Mouse (Mus musculus) spleen, adult 12 weeks (tissue): ENCODE results near the gene Sdhaf2.

ENCODE experiments used
- DNase-seq: peaks from one replicate; pipeline ENCODE4 v3.0.0; 2022; ENCODE audit warnings: low spot score

Gene Sdhaf2

GRCm38 (mm10) chr19:10497512-10498160, 28.3 kb downstream of the Sdhaf2 start:
- no peak for DNase-seq

- DNase-seq: no peak
Observed at GRCm38 (mm10) chr19:10496976-10497375, 29.0 kb downstream of the Sdhaf2 start.

GRCm38 (mm10) chr19:10495670-10496069, 30.3 kb downstream of the Sdhaf2 start:
- no peak for DNase-seq

GRCm38 (mm10) chr19:10486264-10486738, 39.6 kb downstream of the Sdhaf2 start:
- DNase-seq: peak; percentile 15

GRCm38 (mm10) chr19:10482703-10483102, 43.2 kb downstream of the Sdhaf2 start, which contains the start of gene Ppp1r32:
Ppp1r32 (minus strand) TSS chr19:10482928.
- no peak for DNase-seq

GRCm38 (mm10) chr19:10479541-10479940, 46.4 kb downstream of the Sdhaf2 start:
- no peak for DNase-seq

GRCm38 (mm10) chr19:10473779-10474178, 52.2 kb downstream of the Sdhaf2 start:
- no peak for DNase-seq

- DNase-seq: no peak
Observed at GRCm38 (mm10) chr19:10472958-10473357, 53.0 kb downstream of the Sdhaf2 start.

- no peak for DNase-seq
Observed at GRCm38 (mm10) chr19:10469171-10469658, 56.7 kb downstream of the Sdhaf2 start.

- DNase-seq: no peak
Observed at GRCm38 (mm10) chr19:10464427-10464826, 61.5 kb downstream of the Sdhaf2 start.

GRCm38 (mm10) chr19:10461584-10461983, 64.4 kb downstream of the Sdhaf2 start:
- DNase-seq: no peak

- no peak for DNase-seq
Observed at GRCm38 (mm10) chr19:10459907-10460306, 66.0 kb downstream of the Sdhaf2 start.

GRCm38 (mm10) chr19:10458096-10458495, 67.8 kb downstream of the Sdhaf2 start:
- no peak for DNase-seq

- DNase-seq: no peak
Observed at GRCm38 (mm10) chr19:10457484-10457800, 68.5 kb downstream of the Sdhaf2 start.

GRCm38 (mm10) chr19:10456752-10457483, 69.0 kb downstream of the Sdhaf2 start, which contains the start of gene Lrrc10b:
Lrrc10b (minus strand) TSS chr19:10457473.
- DNase-seq: no peak

- no peak for DNase-seq
Observed at GRCm38 (mm10) chr19:10455437-10455806, 70.5 kb downstream of the Sdhaf2 start.

- no peak for DNase-seq
Observed at GRCm38 (mm10) chr19:10454718-10455436, 71.1 kb downstream of the Sdhaf2 start.
